Mouse (Mus musculus) kidney, postnatal 0 days (tissue): ENCODE data around the gene Snx13. TPM values are rescaled to one million over a fixed set of nuclear protein-coding genes. Genes with fewer than 3 reads are reported as not detected.

ENCODE experiments used
- ATAC-seq: fragments of 200-750 bp; cut with Nextera tagmentation; replicated peaks from 2 replicates; pipeline ENCODE4 v1.8.0; 2017; ENCODE audit warnings: low read depth, moderate number of reproducible peaks, moderate TSS enrichment, moderate library complexity; ENCODE audit not compliant: low FRiP score
- DNase-seq: peaks from one replicate; pipeline ENCODE4 v3.0.0-alpha.2; 2016; ENCODE audit warnings: low spot score
- H3K27ac ChIP-seq: fragments of 300-500 bp; sonication (generic); 2 replicates; pipeline ENCODE4 v1.5.1; 2014; ENCODE audit warnings: mild to moderate bottlenecking
- H3K27me3 ChIP-seq: fragments of 300-500 bp; sonication (generic); 2 replicates; pipeline ENCODE4 v1.6.1; 2014; ENCODE audit warnings: low read length, mixed read lengths; ENCODE audit not compliant: insufficient read depth
- H3K36me3 ChIP-seq: fragments of 300-500 bp; sonication (generic); 2 replicates; pipeline ENCODE4 v1.6.1; 2014; ENCODE audit warnings: low read length, mixed read lengths; ENCODE audit not compliant: insufficient read depth
- H3K4me1 ChIP-seq: fragments of 300-500 bp; sonication (generic); replicated peaks from 2 replicates; pipeline ENCODE4 v1.6.1; 2014; ENCODE audit warnings: antibody characterized with exemption, low read length, mixed read lengths; ENCODE audit not compliant: insufficient read depth
- H3K4me2 ChIP-seq: fragments of 300-500 bp; sonication (generic); 2 replicates; pipeline ENCODE4 v1.6.1; 2014; ENCODE audit warnings: mild to moderate bottlenecking, low read length, moderate library complexity, mixed read lengths
- H3K4me3 ChIP-seq: fragments of 300-500 bp; sonication (generic); replicated peaks from 2 replicates; pipeline ENCODE4 v1.5.1; 2014; ENCODE audit warnings: low read depth, low read length
- H3K9ac ChIP-seq: fragments of 300-500 bp; sonication (generic); 2 replicates; pipeline ENCODE4 v1.6.1; 2014; ENCODE audit warnings: low read depth, low read length
- H3K9me3 ChIP-seq: fragments of 300-500 bp; sonication (generic); replicated peaks from 2 replicates; pipeline ENCODE4 v1.6.1; 2016; ENCODE audit warnings: low read length, inconsistent platforms, mixed read lengths
- CTCF ChIP-seq: IDR thresholded peaks from 2 replicates; pipeline ENCODE4 v1.5.1; 2016; ENCODE audit warnings: antibody characterized with exemption, low read depth, mild to moderate bottlenecking, moderate library complexity
- WGBS: fragments of 180-500 bp; shearing (Covaris S2); extraction: QIAGEN DNeasy Blood & Tissue Kit; methylation state at CpG from one replicate; pipeline ENCODE4 v1.1.7; 2014; 5-methylcytosine and 5-hydroxymethylcytosine counted together
- polyA plus RNA-seq: library from polyadenylated mRNA; unstranded; fragments of >200 nt; fragmentation: Nextera tagmentation; extraction: Ambion mirVana; gene quantifications from 2 replicates; pipeline ENCODE4 v1.2.1, GENCODE M21; 2015

Gene Snx13
- polyA plus RNA-seq, 1 experiment from 2014 or later: 28.1 TPM

DNA sequence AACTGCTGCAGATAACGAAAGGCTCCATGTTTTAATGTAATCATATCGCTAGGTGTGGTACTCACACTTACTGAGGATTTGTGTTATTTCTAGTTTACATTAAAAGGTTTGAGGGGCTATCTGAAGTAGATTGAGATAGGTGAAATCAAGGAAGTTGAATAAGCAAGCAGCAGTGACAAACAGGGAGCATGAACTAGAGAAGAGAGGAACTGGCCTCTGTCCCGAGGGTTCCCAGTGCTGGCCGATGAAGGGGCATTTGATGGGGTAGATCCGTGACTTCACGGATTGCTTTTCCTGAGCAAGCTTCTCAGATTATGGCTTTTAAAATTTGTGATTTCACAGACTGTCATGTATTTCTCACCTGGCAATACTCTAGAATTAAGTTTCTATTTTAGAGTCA lies 7.4 kb downstream of the Snx13 start:
- Histone ChIP-seq H3K36me3 (no peaks in the 10 kb centered on the region), H3K9me3 (no peaks in the 10 kb centered on the region), H3K4me1 (no peaks in the 10 kb centered on the region; the same call in 1 of the 2 replicates), H3K4me3 (no peak overlapping the region), H3K9ac (no peak overlapping the region), H3K4me2 (no peak overlapping the region), H3K27ac (no peak overlapping the region), H3K27me3 (no peaks in the 10 kb centered on the region)
- ATAC-seq (no peak), DNase-seq (no peak)
- WGBS: 89% methylated on average over 6 of the region's 6 CpGs
- no peak for TF ChIP-seq CTCF

DNA sequence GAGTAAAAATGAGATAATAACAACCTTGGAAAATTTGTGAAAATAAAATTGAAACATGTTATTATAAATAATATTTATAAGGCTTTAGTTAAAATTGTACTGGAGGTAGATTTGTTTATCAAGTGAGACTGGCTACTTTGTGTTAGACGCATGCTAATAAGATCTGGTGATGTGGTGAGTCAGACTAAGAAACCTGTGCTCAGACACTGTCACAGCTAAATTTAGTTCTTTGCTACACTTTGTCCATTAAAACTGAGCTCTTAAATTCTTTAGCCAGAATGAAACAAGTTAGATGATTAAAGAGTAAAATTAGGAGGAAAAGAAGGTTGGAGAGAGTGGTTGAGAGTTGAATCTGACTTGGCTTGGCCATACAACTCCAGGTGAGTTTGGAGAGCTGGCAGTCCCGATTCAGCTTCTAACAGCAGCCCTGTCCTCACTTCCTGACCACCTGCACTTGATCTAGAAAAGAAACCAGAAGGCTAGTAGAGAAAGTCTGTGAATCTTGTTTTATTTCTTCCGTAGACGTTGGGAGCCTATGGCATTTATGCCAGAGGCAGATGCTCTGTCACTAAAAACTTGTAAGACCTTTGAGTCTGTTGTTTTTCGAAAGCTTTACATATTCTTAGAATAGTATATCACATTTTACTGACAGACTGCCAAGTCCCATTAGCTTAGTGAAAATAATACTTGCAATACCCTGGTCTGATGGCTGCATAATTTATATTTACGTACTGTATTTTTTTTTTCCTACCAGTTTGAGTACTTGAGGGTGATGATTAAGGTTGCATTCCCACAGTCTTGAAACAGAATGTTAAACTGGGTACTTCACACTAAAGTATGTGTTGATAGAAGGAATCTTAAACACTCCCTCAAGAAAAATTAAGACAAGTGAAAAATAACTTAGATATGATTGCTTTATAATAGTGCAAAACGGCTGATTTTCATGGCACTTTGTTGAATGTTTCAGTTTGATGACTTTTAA lies 8.4 kb downstream of the Snx13 start:
- Histone ChIP-seq H3K27ac (no peak overlapping the region), H3K4me2 (no peak overlapping the region), H3K4me1 (no peaks in the 10 kb centered on the region; the same call in 1 of the 2 replicates), H3K27me3 (no peaks in the 10 kb centered on the region), H3K9ac (no peak overlapping the region), H3K9me3 (no peaks in the 10 kb centered on the region), H3K4me3 (no peak overlapping the region), H3K36me3 (no peaks in the 10 kb centered on the region)
- DNase-seq (no peak), ATAC-seq (no peak)
- no peak for TF ChIP-seq CTCF
- WGBS: 73% methylated on average over 7 of the region's 7 CpGs

GRCm38 (mm10) chr12:35063697-35064468 lies 16.9 kb downstream of the Snx13 start:
- Histone ChIP-seq H3K27ac (no peak overlapping the region), H3K4me3 (no peak overlapping the region), H3K9me3 (no peaks in the 10 kb centered on the region), H3K4me1 (no peaks in the 10 kb centered on the region), H3K9ac (no peak overlapping the region), H3K4me2 (no peak overlapping the region), H3K27me3 (no peaks in the 10 kb centered on the region), H3K36me3 (no peaks in the 10 kb centered on the region)
- ATAC-seq (no peak), DNase-seq (no peak)
- 40% methylated on average over 3 of the region's 3 CpGs for WGBS
- no peak for TF ChIP-seq CTCF

DNA sequence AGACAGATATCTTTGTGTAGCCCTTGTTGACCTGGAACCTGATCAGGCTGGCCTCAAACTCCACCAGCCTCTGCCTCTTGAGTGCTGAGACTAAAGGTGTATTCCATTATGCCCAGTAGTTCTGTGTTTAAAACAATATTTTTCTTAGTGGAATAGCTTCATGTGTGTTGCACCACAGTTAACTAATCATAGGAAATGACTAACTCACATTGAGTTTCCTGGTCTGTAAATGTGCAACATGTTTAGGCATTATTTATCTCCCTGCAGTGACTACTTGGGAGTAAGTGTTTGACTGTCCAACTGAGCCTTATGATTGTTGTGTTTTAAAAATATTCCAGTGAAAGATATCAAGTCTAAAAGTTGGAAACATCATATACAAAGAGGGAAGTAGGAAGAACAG lies 20.6 kb downstream of the Snx13 start:
- Histone ChIP-seq H3K27me3 (no peaks in the 10 kb centered on the region), H3K4me3 (no peak overlapping the region), H3K36me3 (no peaks in the 10 kb centered on the region), H3K4me2 (no peak overlapping the region), H3K9me3 (no peaks in the 10 kb centered on the region), H3K4me1 (no peaks in the 10 kb centered on the region), H3K9ac (no peak overlapping the region), H3K27ac (no peak overlapping the region)
- ATAC-seq (no peak), DNase-seq (no peak)
- TF ChIP-seq CTCF: no peak

DNA sequence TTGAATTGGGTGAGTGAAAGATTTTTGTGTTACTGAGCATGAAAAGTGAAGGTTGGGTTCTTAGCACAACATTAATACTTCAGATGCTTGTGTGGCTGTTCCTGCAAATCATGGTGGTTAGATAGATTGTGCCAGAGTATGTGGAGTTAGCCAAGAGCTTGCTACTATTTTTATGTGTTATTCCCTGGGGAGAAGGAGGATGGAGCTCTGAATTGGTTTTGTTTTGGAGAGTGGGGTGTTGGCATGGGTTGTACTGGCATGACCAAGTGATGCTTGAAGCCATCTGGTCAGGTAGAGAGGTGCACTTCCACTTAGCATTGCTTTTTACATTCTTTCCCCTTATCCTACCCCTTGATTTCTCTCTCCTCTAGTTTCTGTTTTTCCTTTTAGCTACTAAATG lies 24.4 kb downstream of the Snx13 start:
- no peak overlapping the region for H3K4me2 ChIP-seq
- H3K9me3 ChIP-seq: no peaks in the 10 kb centered on the region
- no peaks in the 10 kb centered on the region for H3K27me3 ChIP-seq
- TF ChIP-seq CTCF: no peak
- no peak overlapping the region for H3K4me3 ChIP-seq
- DNase-seq (no peak), ATAC-seq (no peak)
- H3K4me1 ChIP-seq: no peaks in the 10 kb centered on the region
- no peaks in the 10 kb centered on the region for H3K36me3 ChIP-seq
- H3K9ac ChIP-seq: no peak overlapping the region
- no peak overlapping the region for H3K27ac ChIP-seq

DNA sequence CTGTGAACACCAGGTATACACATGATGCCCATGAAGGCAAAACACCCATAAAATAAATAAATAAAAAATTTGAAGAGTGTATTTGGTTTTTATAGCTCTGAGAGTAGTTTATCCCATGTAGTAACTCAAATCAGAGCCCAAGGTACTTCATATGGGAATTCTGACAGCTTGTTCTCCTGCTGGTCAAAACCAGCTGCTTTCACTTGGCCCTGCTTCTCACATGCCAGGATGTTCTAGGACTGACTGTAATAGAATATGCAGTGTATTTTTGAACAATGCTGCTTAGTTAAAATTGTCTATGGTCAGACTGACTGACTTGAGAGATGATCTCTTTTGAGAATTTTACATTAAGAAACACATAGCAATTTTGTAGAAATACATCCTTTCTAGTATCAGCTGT lies 25.2 kb downstream of the Snx13 start:
- no peak overlapping the region for H3K4me3 ChIP-seq
- TF ChIP-seq CTCF: no peak
- H3K4me1 ChIP-seq: no peaks in the 10 kb centered on the region
- ATAC-seq (no peak), DNase-seq (no peak)
- no peak overlapping the region for H3K4me2 ChIP-seq
- no peaks in the 10 kb centered on the region for H3K9me3 ChIP-seq
- H3K36me3 ChIP-seq: no peaks in the 10 kb centered on the region
- H3K27ac ChIP-seq: no peak overlapping the region
- no peaks in the 10 kb centered on the region for H3K27me3 ChIP-seq
- no peak overlapping the region for H3K9ac ChIP-seq
